Mouse (Mus musculus): ENCODE measurements at regions not wholly inside any gene's neighbourhood (a gene's known extent, or its start where the extent isn't known, plus 50 kb on each side); places are given as distances from the start of the nearest gene placed in this dataset.

- no peak for TF ChIP-seq EP300 (IDR thresholded peaks at IDR 0.05; ENCODE audit: low read depth)
- TF ChIP-seq CTCF (IDR thresholded peaks at IDR 0.05; ENCODE audit: low read depth) = no peak
Observed at GRCm38 (mm10) chr13:43898555-43899258, 114.1 kb downstream of the Cd83 start.

Data from heart, postnatal 0 days (tissue).